1 mouse cellular context compared by ENCODE assay signal in the genomic region with DNA sequence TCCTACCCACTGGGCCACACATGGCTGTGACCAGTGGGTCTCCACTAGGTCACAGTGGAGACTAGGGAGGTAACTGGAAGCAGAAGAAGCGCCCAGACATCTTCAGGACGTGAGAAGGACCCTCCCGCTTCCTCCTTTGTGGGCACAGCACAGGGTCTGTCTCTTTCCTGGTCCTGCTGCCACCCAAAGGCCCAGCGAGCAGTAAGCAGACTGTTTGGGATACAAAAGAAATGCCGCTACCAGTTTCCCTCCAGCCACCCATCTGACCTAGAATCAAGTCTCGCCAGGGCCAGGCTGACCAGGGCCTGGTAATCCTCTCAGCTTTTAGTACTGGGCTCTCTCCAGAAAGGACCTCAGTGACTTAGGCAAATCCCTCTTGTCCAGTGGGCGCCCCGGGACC.
TF ChIP-seq lines count a peak whose summit lies in the region.

No protein-coding gene starts in this region.

TF ChIP-seq in CH12.LX, 34 proteins besides CTCF, POLR2A, EP300 and RAD21 (continued from another document):
- TF ChIP-seq JUND (conservative IDR thresholded peaks at IDR 0.05; ENCODE audit: low read depth, low read length), result no peak
- no peak for TF ChIP-seq KAT2A (IDR thresholded peaks at IDR 0.05; ENCODE audit: insufficient replicate concordance, low read length)
- no peak for TF ChIP-seq HCFC1 (IDR thresholded peaks at IDR 0.05; ENCODE audit: low read depth, low read length)
- no peak for TF ChIP-seq MEF2A (IDR thresholded peaks at IDR 0.05; ENCODE audit: borderline replicate concordance, low read depth, low read length)
- no peak for TF ChIP-seq GABPA (IDR thresholded peaks at IDR 0.05; ENCODE audit: insufficient replicate concordance, low read depth, low read length)
- TF ChIP-seq POLR2AphosphoS2 (IDR thresholded peaks at IDR 0.05; ENCODE audit: low read depth, low read length), result no peak
